Mouse (Mus musculus) cortical plate, adult 2 months (tissue): ENCODE data around the gene Med25.

ENCODE experiments used
- CTCF ChIP-seq: fragments of 200-500 bp; IDR thresholded peaks from 2 replicates; pipeline ENCODE4 v1.5.1; 2011; ENCODE audit warnings: mild to moderate bottlenecking, control low read depth, low read length; ENCODE audit not compliant: insufficient read depth; ENCODE audit errors: extremely low read depth
- POLR2A ChIP-seq: fragments of 200-500 bp; IDR thresholded peaks from 2 replicates; pipeline ENCODE4 v1.6.1; 2011; ENCODE audit warnings: mild to moderate bottlenecking, low read length, control low read depth; ENCODE audit not compliant: insufficient read depth; ENCODE audit errors: extremely low read depth

DNA sequence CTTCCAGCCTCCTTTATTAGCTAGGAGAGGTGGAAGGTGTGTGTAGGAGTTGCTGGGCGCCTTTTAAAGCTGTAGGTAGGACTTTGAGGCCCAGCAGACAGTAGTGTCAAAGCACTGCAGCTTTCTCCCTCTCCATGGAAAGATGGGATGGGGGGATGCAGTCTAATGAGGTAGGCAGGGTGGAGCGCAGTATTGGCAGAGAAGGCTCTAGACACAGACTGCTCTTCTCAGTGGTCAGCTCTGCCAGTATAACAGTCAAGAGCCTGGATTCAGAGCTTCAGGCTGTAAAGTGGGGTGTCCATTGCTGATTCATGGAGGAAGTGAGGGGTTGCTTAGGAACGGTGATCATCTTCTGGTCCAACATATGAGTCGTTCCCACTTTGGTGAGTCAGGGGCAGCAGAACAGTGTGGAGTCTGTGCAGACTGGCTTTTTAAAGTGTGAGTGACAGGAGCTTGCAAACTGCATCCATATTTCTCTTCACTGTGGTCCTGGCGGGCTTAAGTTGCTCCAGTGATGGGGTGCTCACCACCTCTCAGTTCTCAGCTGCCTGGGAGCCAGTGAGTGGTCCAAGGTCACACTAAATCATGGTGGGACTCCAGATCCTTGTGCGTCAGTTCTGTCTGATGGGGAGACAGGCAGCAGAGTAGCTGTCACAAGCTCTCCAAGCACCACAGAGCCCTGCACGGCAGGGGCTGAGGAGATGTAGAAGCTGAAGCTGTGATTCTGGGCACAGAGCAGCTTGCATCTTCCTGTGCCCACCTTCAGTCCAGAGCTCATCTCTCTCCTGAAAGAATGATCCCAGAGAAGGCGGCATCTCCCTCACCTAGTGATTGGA lies 41.5 kb downstream of the Med25 start:
- no peak for TF ChIP-seq CTCF
- TF ChIP-seq POLR2A = no peak
